Mouse (Mus musculus) gastrocnemius, postnatal 4 days (tissue): ENCODE results near the gene Mesp2. TPM values are rescaled to one million over a fixed set of nuclear protein-coding genes. Genes with fewer than 3 reads are reported as not detected.
"Not testable (repeated sequence)": the region's sequence is repeated elsewhere in the genome, so short reads cannot be mapped to it uniquely, and the experiment has no call there.

Source experiments
- DNase-seq, 2 experiments: peaks; one replicate each; pipeline ENCODE4 v3.0.0; 2021 to 2022; ENCODE audit warnings: low spot score in 2 of 2, mixed read lengths in 2 of 2
- long read RNA-seq, 2 experiments: library from polyadenylated mRNA; stranded (forward); transcript quantifications; one replicate each; pipeline ENCODE4 v2.0.0; 2021
- total RNA-seq, 2 experiments: library from RNA; stranded (reverse); gene quantifications; 2 replicates each; pipeline ENCODE4 v1.2.3; 2021

Gene Mesp2
- under 1 TPM; 0.18 to 0.37 TPM for total RNA-seq
- long read RNA-seq, experiment 1: 0 reads
- long read RNA-seq, experiment 2, partial matches to known transcripts: 0 of 1 reads
- long read RNA-seq, experiment 2, other reads (novel, unspliced or antisense): 0 of 1 reads

DNA sequence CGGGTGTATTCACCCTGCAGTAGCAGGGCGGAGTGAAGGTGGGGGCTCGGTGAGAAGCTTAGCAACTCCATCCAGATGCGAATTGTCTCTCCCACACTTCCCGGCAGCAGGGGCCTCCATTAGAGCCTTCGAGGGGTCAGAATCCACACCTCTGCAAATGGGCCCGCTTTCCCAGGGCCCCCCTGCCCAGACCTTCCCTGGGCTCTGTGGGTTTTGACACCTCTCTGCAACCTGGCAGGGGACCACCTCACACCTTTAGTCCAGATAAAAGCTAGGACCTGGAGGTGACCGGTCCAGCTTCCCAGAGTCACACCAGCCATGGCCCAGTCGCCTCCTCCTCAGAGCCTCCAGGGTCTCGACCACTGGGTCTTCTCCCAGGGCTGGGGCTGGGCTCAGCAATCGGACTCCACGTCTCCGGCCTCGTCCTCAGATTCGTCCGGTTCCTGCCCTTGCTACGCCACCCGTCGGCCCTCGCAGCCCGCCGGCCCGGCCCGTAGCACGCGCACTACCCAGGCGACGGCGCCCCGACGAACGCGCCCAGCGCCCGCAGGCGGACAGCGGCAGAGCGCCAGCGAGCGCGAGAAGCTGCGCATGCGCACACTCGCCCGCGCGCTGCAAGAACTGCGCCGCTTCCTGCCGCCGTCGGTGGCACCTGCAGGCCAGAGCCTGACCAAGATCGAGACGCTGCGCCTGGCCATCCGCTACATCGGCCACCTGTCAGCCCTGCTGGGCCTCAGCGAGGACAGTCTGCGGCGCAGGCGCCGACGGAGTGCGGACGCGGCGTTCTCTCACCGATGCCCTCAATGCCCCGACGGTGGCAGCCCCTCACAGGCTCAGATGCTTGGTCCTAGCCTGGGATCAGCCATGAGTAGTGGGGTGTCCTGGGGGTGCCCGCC is at the start of gene Mesp2:
Gene Mesp2, plus strand, starts transcription at position 117 of the 896 bp plus-strand sequence.
- DNase-seq: peak; percentile 57 to 73

- no peak for DNase-seq
Measured at GRCm38 (mm10) chr7:79761124-79761876, 49.2 kb upstream of the Mesp2 start.

DNA sequence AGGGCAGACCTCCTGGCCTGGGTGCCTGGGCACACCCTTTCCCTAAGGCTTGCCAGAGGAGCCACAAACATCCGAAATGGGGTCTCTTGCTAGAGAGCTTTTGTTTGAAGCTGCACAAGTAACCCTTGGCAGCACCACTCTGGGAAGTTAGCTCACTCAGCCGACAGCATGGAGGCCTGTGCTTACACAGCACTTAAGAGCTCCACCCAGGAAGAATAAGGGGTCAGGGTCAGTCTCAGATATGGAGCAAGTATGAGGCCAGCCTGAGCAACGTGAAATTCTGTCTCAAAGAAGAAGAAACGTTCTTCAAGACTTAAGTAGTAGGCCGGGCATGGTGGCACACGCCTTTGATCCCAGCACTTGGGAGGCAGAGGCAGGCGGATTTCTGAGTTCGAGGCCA is 48.4 kb upstream of the Mesp2 start:
- no peak for DNase-seq

GRCm38 (mm10) chr7:79765991-79766390 is 44.5 kb upstream of the Mesp2 start:
- DNase-seq: no peak

DNA sequence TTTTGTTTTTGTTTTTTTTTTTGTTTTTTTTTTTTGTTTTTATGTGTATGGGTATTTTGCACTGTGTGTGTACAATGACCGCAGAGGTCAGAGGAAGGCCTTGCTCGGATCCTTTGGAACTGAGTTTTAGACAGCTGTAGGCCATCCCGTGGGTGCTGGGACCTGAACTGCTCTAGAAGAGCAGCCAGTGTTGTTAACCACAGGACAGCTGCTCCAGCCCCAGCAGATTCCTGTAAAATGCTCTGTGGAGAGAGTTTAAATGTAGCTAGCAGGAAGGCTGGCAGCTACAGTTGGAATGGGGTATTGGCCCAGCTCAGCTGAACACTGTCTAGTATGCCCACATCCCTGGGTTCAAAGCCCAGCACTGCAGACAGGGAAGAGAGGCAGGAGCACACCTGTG is 40.9 kb upstream of the Mesp2 start:
- no peak for DNase-seq

DNA sequence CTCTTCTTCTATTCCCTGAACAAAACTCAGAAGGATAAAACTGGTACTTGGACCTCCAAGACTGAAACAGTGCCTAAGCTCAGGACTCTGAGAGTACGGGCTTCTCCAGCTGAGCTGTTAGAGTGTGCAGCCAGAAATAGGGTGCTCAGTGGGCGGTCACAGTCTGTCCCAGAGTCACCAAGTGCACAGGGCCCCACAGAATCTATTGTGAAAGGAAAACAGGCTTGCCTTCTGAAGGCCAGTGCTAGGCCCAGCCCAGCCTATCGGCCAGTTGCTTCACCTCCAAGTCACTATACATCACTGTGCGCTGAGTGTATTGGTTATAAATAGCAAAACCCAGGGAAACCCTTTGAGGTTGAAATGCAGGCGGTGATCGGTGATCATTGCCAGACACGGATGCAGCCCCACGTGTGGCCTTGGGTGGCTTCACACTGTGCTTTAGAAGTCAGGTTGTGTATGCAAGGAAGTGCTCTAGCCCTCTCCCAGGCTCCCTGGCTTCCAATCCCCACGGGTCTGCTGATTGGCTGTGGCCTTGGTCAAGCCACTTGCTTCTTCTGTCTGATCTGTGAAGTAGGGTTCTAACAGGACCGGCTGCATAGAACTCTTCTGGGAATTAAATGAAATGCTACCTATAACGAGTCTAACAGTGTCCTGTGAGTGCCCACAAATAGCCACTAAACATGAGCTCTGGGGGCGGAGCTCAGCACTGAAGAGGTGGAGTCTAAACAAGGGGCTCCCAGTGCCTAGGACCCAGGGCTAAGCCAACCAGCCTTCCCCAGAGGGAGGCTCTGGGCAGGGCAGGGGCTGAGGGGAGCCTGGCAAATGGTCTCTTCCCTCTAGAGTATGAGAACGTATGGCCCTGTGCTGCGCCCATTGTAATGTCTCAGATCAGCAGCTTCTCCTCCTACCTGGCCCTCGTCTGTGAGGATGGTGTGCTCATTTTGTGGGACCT is 38.7 kb upstream of the Mesp2 start:
- no peak for DNase-seq

DNA sequence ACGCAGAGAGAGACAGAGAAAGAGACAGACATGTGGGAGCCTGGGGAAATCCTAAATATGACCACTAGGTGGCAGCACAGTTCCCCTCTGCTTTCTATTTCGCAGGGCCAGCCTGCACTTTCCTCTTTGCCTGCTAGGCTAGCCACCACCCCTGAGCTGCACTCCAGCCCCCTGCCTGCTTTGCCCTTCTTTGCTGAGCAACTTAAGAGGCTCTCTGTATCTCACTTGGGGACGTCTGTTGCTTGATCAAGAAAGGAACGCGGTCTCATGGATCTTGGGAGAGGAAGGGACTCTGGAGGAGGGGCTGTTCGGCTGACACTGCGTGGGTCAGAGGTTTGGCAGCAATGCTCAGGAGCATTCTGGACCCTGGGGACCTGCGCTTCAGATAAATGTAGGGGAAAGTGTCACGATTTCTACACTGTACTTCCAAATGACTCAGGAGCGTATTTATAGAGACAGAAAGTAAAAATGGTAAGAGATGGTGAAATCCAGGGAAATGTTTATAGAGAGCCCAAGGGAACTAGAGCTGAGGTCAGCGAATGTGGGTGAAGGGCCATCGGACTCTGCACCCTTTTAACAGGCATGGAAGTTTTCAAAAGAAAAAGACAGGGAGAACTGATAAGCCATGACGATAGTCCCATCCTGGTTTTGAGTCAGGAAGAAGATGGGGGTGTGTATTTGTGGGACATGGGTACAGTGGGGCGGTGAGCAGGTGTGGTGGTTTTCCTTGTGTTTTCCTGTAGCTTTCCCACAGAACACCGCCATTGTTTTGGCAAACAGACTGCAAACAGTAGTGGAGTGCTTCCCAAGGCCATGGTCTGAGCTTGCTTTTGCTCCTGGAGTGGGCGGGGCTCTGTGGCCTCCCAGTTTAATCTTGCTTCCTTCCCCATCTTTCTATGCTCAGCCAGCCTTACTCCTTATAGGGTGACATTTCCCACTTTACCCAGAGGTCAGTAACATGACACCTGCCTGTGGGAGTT is 29.6 kb upstream of the Mesp2 start:
- peak; percentile 50 to 70 for DNase-seq

- DNase-seq: no peak
Measured at GRCm38 (mm10) chr7:79781826-79782515, 28.6 kb upstream of the Mesp2 start.

GRCm38 (mm10) chr7:79782516-79782855 is 28.0 kb upstream of the Mesp2 start:
- DNase-seq: no peak

- DNase-seq: peak; percentile 46 to 56
Measured at GRCm38 (mm10) chr7:79786295-79786694, 24.2 kb upstream of the Mesp2 start.

GRCm38 (mm10) chr7:79789812-79790211 is 20.7 kb upstream of the Mesp2 start:
- DNase-seq: not testable (repeated sequence)

DNA sequence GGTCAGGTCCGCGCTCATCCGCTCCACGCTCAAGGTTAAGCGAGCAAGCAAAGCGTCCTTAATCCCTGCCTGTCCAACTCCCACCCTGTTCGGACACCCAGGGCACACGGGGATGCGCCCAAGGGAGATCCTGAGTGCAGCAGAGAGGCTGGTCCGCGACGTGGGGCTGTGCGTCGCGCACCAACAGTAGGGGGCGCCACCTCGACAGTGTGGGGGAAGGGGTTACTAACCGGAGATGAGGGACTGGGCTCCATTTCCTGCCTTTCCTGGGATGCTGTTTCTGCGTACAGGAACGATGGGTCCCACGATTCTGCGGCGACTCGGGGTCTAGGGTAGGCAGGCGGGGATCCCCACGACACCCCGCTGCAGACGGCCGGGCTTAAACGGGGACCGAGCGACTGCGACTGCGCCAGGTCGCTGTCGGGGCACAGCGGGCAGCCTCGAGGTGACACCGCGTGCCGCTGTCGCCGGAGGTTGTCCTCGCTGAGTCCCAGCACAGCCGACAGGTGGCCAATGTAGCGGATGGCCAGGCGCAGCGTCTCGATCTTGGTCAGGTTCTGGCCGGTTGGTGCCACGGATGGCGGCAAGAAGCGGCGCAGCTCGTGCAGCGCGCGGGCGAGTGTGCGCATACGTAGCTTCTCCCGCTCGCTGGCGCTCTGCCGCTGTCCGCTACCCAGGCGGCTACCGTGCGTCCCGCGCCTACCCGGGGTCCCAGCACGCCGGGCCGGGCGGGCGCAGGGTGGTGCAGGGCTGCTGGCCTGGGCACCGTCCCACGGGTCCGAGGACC is 17.7 kb upstream of the Mesp2 start:
- DNase-seq: peak in 1 of 2 experiments; percentile 24

DNA sequence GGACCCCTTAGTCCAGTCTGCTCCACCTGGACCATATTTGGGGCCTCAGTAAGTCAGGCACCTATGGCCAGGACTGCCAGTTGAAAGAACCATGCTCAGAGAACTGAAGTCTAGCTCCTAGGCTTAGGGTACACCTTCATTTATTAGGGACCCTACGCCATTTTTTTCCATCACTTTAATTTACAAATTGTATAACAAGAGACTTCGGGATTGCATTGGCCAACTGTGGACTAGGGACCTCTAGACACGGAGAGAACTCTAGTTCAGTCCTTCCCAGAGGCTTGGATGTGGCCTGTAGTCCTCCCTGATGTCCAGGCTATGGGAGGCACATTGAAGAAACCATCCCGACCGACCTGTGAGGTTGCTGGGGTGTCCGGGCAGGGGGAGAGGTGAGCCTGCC is 16.8 kb upstream of the Mesp2 start, which contains the start of gene Mesp1:
Gene Mesp1, minus strand, starts transcription at position 101 of the 400 bp plus-strand sequence.
- DNase-seq: no peak

- DNase-seq: no peak
Measured at GRCm38 (mm10) chr7:79798606-79799005, 11.9 kb upstream of the Mesp2 start.

DNA sequence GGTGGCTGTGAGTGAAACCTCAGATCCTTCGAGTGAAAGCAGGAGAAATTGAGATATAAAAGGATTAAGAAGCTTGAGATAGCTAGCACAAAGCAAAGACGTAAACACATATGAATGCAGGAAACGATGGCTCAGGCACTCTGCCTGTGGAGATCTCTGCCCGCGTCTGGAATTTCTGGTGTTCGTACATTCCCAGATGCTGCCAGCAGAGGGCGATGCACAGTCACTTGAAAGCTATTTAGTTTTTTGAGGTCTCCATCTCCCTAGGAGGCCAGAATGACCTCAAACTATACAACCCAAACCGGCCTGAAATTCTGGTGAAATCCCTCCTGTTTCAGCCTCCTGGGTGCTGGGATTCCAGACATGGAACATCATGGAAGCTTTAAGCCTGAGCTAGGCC is 11.5 kb upstream of the Mesp2 start:
- peak; percentile 54 to 75 for DNase-seq

DNA sequence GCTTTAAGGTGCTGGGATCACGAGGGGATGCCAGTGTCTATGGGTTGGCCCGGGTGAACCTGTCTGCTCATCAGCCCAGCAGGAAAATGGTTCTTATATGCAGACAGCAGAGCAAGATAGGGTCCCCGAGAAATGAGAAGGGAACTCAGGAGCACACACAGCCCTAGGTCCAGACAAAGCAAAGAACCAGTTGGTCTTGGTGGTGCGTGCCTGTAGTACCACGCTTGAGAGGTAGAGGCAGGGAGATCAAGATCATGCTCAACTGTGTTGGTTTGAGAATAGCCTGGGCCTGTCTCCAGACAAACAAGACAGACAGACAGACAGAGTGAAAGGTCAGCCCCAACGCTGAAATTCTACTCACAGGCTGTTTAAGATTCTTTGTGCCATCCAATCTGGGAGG is 11.0 kb upstream of the Mesp2 start:
- no peak for DNase-seq

GRCm38 (mm10) chr7:79800336-79800735 is 10.2 kb upstream of the Mesp2 start:
- DNase-seq: no peak

- DNase-seq: no peak
Measured at GRCm38 (mm10) chr7:79801391-79801790, 9.1 kb upstream of the Mesp2 start.
